Mouse (Mus musculus) limb, embryonic 11.5 days (tissue): ENCODE data around the gene Serpinc1. TPM values are rescaled to one million over a fixed set of nuclear protein-coding genes. Genes with fewer than 3 reads are reported as not detected.

ENCODE experiments used
- ATAC-seq: fragments of 200-750 bp; cut with Nextera tagmentation; 2 replicates; pipeline ENCODE4 v1.8.0; 2017; ENCODE audit warnings: low read depth; ENCODE audit not compliant: insufficient number of reproducible peaks, low FRiP score, low TSS enrichment
- DNase-seq: peaks from one replicate; pipeline ENCODE4 v3.0.0-alpha.2; 2015; ENCODE audit warnings: low spot score
- H3K27ac ChIP-seq: fragments of 300-500 bp; sonication (generic); replicated peaks from 2 replicates; pipeline ENCODE4 v1.5.1; 2014; ENCODE audit warnings: low read depth, mild to moderate bottlenecking, low read length
- H3K27me3 ChIP-seq: fragments of 300-500 bp; sonication (generic); 2 replicates; pipeline ENCODE4 v1.6.1; 2014; ENCODE audit warnings: mild to moderate bottlenecking, low read length, mixed read lengths; ENCODE audit not compliant: control insufficient read depth, insufficient read depth
- H3K36me3 ChIP-seq: fragments of 300-500 bp; sonication (generic); 2 replicates; pipeline ENCODE4 v1.6.1; 2014; ENCODE audit warnings: mild to moderate bottlenecking, low read length, moderate library complexity, mixed read lengths; ENCODE audit not compliant: control insufficient read depth, insufficient read depth
- H3K4me1 ChIP-seq: fragments of 300-500 bp; sonication (generic); 2 replicates; pipeline ENCODE4 v1.6.1; 2014; ENCODE audit warnings: low read length, mixed read lengths; ENCODE audit not compliant: control insufficient read depth, insufficient read depth
- H3K4me2 ChIP-seq: fragments of 300-500 bp; sonication (generic); 2 replicates; pipeline ENCODE4 v1.6.1; 2014; ENCODE audit warnings: low read depth, mild to moderate bottlenecking, moderate library complexity; ENCODE audit not compliant: severe bottlenecking
- H3K4me3 ChIP-seq: fragments of 300-500 bp; sonication (generic); 2 replicates; pipeline ENCODE4 v1.5.1; 2014; ENCODE audit warnings: low read depth, low read length
- H3K9ac ChIP-seq: fragments of 300-500 bp; sonication (generic); 2 replicates; pipeline ENCODE4 v1.6.1; 2014; ENCODE audit warnings: mild to moderate bottlenecking, low read length
- H3K9me3 ChIP-seq: fragments of 300-500 bp; sonication (generic); 2 replicates; pipeline ENCODE4 v1.6.1; 2016; ENCODE audit warnings: low read length; ENCODE audit not compliant: control insufficient read depth
- WGBS: fragments of 180-500 bp; shearing (Covaris S2); extraction: QIAGEN DNeasy Blood & Tissue Kit; methylation state at CpG from one replicate; pipeline ENCODE4 v1.1.7; 2014; 5-methylcytosine and 5-hydroxymethylcytosine counted together
- polyA plus RNA-seq: library from polyadenylated mRNA; unstranded; fragments of >200 nt; fragmentation: Nextera tagmentation; extraction: Ambion mirVana; gene quantifications from 2 replicates; pipeline ENCODE4 v1.2.1, GENCODE M21; 2014

Serpinc1 gene
- polyA plus RNA-seq: 1.4 and 2.0 TPM in 2 replicates

GRCm38 (mm10) chr1:160978071-160978735 lies at the start of gene Serpinc1:
Gene Serpinc1 (plus strand): TSS chr1:160978585.
- H3K9me3 ChIP-seq: no peaks in the 10 kb centered on the region
- WGBS: 95% methylated on average over 4 of the region's 4 CpGs
- H3K36me3 ChIP-seq: peaks cover 4% of the 10 kb centered on the region; the same call in 1 of the 2 replicates
- H3K27ac ChIP-seq: no peak within 1 kb of the TSS
- no peaks in the 10 kb centered on the region for H3K4me1 ChIP-seq
- H3K4me2 ChIP-seq: no peak within 1 kb of the TSS
- no peak within 1 kb of the TSS for H3K4me3 ChIP-seq
- no peak for ATAC-seq
- no peaks in the 10 kb centered on the region for H3K27me3 ChIP-seq
- no peak within 1 kb of the TSS for H3K9ac ChIP-seq
- DNase-seq: no peak

GRCm38 (mm10) chr1:160931320-160931719 lies 47.1 kb upstream of the Serpinc1 start:
- Histone ChIP-seq H3K36me3 (no peaks in the 10 kb centered on the region), H3K4me3 (no peak overlapping the region), H3K4me2 (no peak overlapping the region), H3K4me1 (no peaks in the 10 kb centered on the region), H3K9me3 (no peaks in the 10 kb centered on the region), H3K27me3 (no peaks in the 10 kb centered on the region), H3K9ac (no peak overlapping the region), H3K27ac (no peak overlapping the region)
- no peak for ATAC-seq
- no peak for DNase-seq

GRCm38 (mm10) chr1:160933896-160934482 lies 44.4 kb upstream of the Serpinc1 start:
- Histone ChIP-seq H3K9ac (no peak overlapping the region), H3K27ac (no peak overlapping the region), H3K4me3 (no peak overlapping the region), H3K4me1 (no peaks in the 10 kb centered on the region), H3K4me2 (no peak overlapping the region), H3K27me3 (no peaks in the 10 kb centered on the region), H3K9me3 (no peaks in the 10 kb centered on the region), H3K36me3 (no peaks in the 10 kb centered on the region; the same call in 1 of the 2 replicates)
- ATAC-seq: no peak
- DNase-seq: peak; percentile 24
- WGBS: 77% methylated on average over 4 of the region's 4 CpGs

GRCm38 (mm10) chr1:160935551-160935950 lies 42.8 kb upstream of the Serpinc1 start:
- H3K4me2 ChIP-seq: no peak overlapping the region
- ATAC-seq (no peak), DNase-seq (no peak)

GRCm38 (mm10) chr1:160963199-160963598 lies 15.2 kb upstream of the Serpinc1 start:
- H3K36me3 ChIP-seq: peaks cover 10% of the 10 kb centered on the region; the same call in 1 of the 2 replicates
- no peak overlapping the region for H3K4me3 ChIP-seq
- H3K4me1 ChIP-seq: no peaks in the 10 kb centered on the region
- H3K27ac ChIP-seq: no peak overlapping the region
- ATAC-seq: no peak
- DNase-seq: no peak
- no peaks in the 10 kb centered on the region for H3K27me3 ChIP-seq
- H3K9ac ChIP-seq: no peak overlapping the region
- no peaks in the 10 kb centered on the region for H3K9me3 ChIP-seq
- 96% methylated on average over 7 of the region's 7 CpGs for WGBS
- H3K4me2 ChIP-seq: no peak overlapping the region

More at GRCm38 (mm10) chr1:160935551-160935950, 42.8 kb upstream of the Serpinc1 start:
- H3K4me3 ChIP-seq: no peak overlapping the region
- H3K9ac ChIP-seq: no peak overlapping the region
- peaks cover 5% of the 10 kb centered on the region; the same call in 1 of the 2 replicates for H3K36me3 ChIP-seq
- no peaks in the 10 kb centered on the region for H3K27me3 ChIP-seq
- WGBS: 94% methylated on average over 6 of the region's 6 CpGs
- H3K27ac ChIP-seq: no peak overlapping the region
- no peaks in the 10 kb centered on the region for H3K9me3 ChIP-seq
- H3K4me1 ChIP-seq: no peaks in the 10 kb centered on the region

GRCm38 (mm10) chr1:160967268-160967667 lies 11.1 kb upstream of the Serpinc1 start:
- no peaks in the 10 kb centered on the region for H3K9me3 ChIP-seq
- H3K36me3 ChIP-seq: peaks cover 5% of the 10 kb centered on the region; the same call in 1 of the 2 replicates
- no peak for ATAC-seq
- no peak for DNase-seq
- no peak overlapping the region for H3K27ac ChIP-seq
- no peak overlapping the region for H3K9ac ChIP-seq
- H3K4me1 ChIP-seq: no peaks in the 10 kb centered on the region
- no peak overlapping the region for H3K4me2 ChIP-seq
- no peaks in the 10 kb centered on the region for H3K27me3 ChIP-seq
- H3K4me3 ChIP-seq: no peak overlapping the region
- 91% methylated on average over 1 of the region's 1 CpGs for WGBS

GRCm38 (mm10) chr1:160968643-160969042 lies 9.7 kb upstream of the Serpinc1 start:
- no peak overlapping the region for H3K4me3 ChIP-seq
- no peak overlapping the region for H3K27ac ChIP-seq
- H3K27me3 ChIP-seq: no peaks in the 10 kb centered on the region
- DNase-seq (no peak), ATAC-seq (no peak)
- peaks cover 2% of the 10 kb centered on the region; the same call in 1 of the 2 replicates for H3K36me3 ChIP-seq
- H3K4me2 ChIP-seq: no peak overlapping the region
- no peaks in the 10 kb centered on the region for H3K4me1 ChIP-seq
- no peaks in the 10 kb centered on the region for H3K9me3 ChIP-seq
- no peak overlapping the region for H3K9ac ChIP-seq
- WGBS: 92% methylated on average over 5 of the region's 5 CpGs

GRCm38 (mm10) chr1:160980021-160980420 lies 1.6 kb downstream of the Serpinc1 start:
- no peak overlapping the region for H3K27ac ChIP-seq
- no peak overlapping the region for H3K4me2 ChIP-seq
- DNase-seq (no peak), ATAC-seq (no peak)
- no peaks in the 10 kb centered on the region for H3K9me3 ChIP-seq
- no peak overlapping the region for H3K9ac ChIP-seq
- WGBS: 84% methylated on average over 5 of the region's 5 CpGs
- no peaks in the 10 kb centered on the region for H3K4me1 ChIP-seq
- no peaks in the 10 kb centered on the region for H3K27me3 ChIP-seq
- no peak overlapping the region for H3K4me3 ChIP-seq
- peaks cover 4% of the 10 kb centered on the region; the same call in 1 of the 2 replicates for H3K36me3 ChIP-seq
